48 mouse cellular contexts compared by ENCODE assay signal in the genomic region with DNA sequence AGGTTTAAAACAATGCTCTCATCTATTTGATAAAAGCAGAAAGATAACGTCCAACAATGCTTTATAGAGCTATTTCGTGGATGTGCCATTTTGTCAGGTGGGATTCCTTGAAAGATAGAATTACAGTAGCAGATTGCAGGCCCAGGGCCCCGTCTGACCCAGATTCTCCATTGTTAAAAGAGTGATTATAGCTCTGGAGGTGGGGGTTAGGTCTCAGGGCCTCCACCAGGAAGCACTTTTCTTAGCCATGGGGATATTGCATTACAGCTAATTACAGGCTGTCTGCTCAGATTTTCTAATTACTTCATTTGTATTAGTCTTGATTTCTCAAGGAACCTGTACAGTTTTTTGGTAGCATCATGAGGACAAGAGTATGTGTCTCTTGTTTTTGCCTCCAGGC. TPM values are rescaled to one million over a fixed set of nuclear protein-coding genes. Genes with fewer than 3 reads are reported as not detected.
"Had no signal": no experiment of that assay in that cellular context is flagged by ENCODE, and none has a peak within 500 bp of the region (broad histone marks: within the 10 kb centered on the region; RNA-seq: fewer than 3 reads in every experiment).

No protein-coding gene starts in this region.

- H3K9me3 ChIP-seq: heart, embryonic 10.5 days; heart, embryonic 12.5 days; heart, embryonic 15.5 days; hindbrain, embryonic 12.5 days; hindbrain, embryonic 13.5 days; hindbrain, embryonic 15.5 days; intestine, embryonic 15.5 days; kidney, embryonic 15.5 days had no signal

- H3K27ac ChIP-seq: heart, embryonic 10.5 days; heart, embryonic 13.5 days; heart, embryonic 15.5 days; hindbrain, embryonic 10.5 days; hindbrain, embryonic 12.5 days; hindbrain, embryonic 13.5 days; hindbrain, embryonic 14.5 days; hindbrain, embryonic 15.5 days; hindbrain, postnatal 0 days; intestine, embryonic 15.5 days; kidney, embryonic 15.5 days; kidney, postnatal 0 days; layer of hippocampus, adult 2 months had no signal

- H3K4me2 ChIP-seq: heart, embryonic 11.5 days; heart, embryonic 12.5 days; heart, embryonic 13.5 days; heart, embryonic 15.5 days; hindbrain, embryonic 12.5 days; hindbrain, embryonic 13.5 days; hindbrain, embryonic 14.5 days; hindbrain, embryonic 15.5 days; intestine, embryonic 15.5 days; kidney, embryonic 15.5 days had no signal

- H3K4me1 ChIP-seq: heart, embryonic 10.5 days; heart, embryonic 12.5 days; heart, embryonic 13.5 days; heart, embryonic 15.5 days; hindbrain, embryonic 10.5 days; hindbrain, embryonic 12.5 days; hindbrain, embryonic 13.5 days; hindbrain, embryonic 15.5 days; intestine, embryonic 15.5 days; kidney, embryonic 15.5 days had no signal

- ATAC-seq: hindbrain, embryonic 16.5 days; hindbrain, postnatal 0 days; intestine, embryonic 15.5 days; intestine, embryonic 16.5 days; intestine, postnatal 0 days had no signal

- DNase-seq: heart, postnatal 10 days; heart, postnatal 14 days; heart, postnatal 36 days; heart, postnatal 4 days; kidney, adult 11 months; kidney, adult 18-20 months; kidney, adult 2 months; kidney, adult 8-10 months; kidney, adult 9 months; kidney, postnatal 10 days; kidney, postnatal 14 days; kidney, postnatal 25 days; kidney, postnatal 36 days; kidney, postnatal 4 days; layer of hippocampus, adult 9-11 months; layer of hippocampus, postnatal 36 days had no signal

- H3K4me3 ChIP-seq: heart, embryonic 10.5 days; heart, embryonic 12.5 days; heart, embryonic 13.5 days; heart, embryonic 15.5 days; hindbrain, embryonic 10.5 days; hindbrain, embryonic 12.5 days; hindbrain, embryonic 13.5 days; hindbrain, embryonic 15.5 days; intestine, embryonic 15.5 days; kidney, embryonic 15.5 days; layer of hippocampus, adult 2 months had no signal

- H3K36me3 ChIP-seq: heart, embryonic 10.5 days; heart, embryonic 12.5 days; heart, embryonic 13.5 days; heart, embryonic 15.5 days; hindbrain, embryonic 10.5 days; hindbrain, embryonic 12.5 days; hindbrain, embryonic 13.5 days; hindbrain, embryonic 15.5 days; intestine, embryonic 15.5 days; kidney, embryonic 15.5 days had no signal

- H3K9ac ChIP-seq: heart, embryonic 12.5 days; heart, embryonic 13.5 days; heart, embryonic 15.5 days; hindbrain, embryonic 12.5 days; hindbrain, embryonic 13.5 days; hindbrain, embryonic 14.5 days; hindbrain, embryonic 15.5 days; intestine, embryonic 15.5 days; kidney, embryonic 15.5 days had no signal

- H3K27me3 ChIP-seq: heart, embryonic 12.5 days; heart, embryonic 13.5 days; heart, embryonic 15.5 days; hindbrain, embryonic 12.5 days; hindbrain, embryonic 13.5 days; hindbrain, embryonic 15.5 days; intestine, embryonic 15.5 days; kidney, embryonic 15.5 days had no signal

RNA-seq across cellular contexts. Expression of a gene that starts 10.5 kb away (rescaled TPM):
- total RNA-seq: heart, postnatal 10 days; heart, postnatal 14 days; heart, postnatal 25 days; heart, postnatal 36 days; heart, postnatal 4 days; hematopoietic stem cell, adult 5-6 weeks; hindbrain, postnatal 0 days; layer of hippocampus, adult 18-20 months; layer of hippocampus, adult 2 months; layer of hippocampus, adult 8-10 months; layer of hippocampus, postnatal 10 days; layer of hippocampus, postnatal 14 days; layer of hippocampus, postnatal 25 days; layer of hippocampus, postnatal 36 days; left cerebral cortex, adult 18-20 months had no signal
- polyA plus RNA-seq: heart, embryonic 10.5 days; heart, embryonic 11.5 days; heart, embryonic 12.5 days; heart, embryonic 13.5 days; heart, embryonic 14.5 days; heart, embryonic 15.5 days; heart, postnatal 0 days; hindbrain, embryonic 10.5 days; hindbrain, embryonic 11.5 days; hindbrain, embryonic 12.5 days; hindbrain, embryonic 13.5 days; hindbrain, embryonic 14.5 days; hindbrain, embryonic 15.5 days; hindbrain, embryonic 16.5 days; intestine, embryonic 14.5 days; intestine, embryonic 15.5 days; intestine, embryonic 16.5 days; intestine, postnatal 0 days; kidney, embryonic 14.5 days; kidney, embryonic 15.5 days; kidney, embryonic 16.5 days; kidney, postnatal 0 days had no signal
